Mouse (Mus musculus) spleen, adult 18-20 months (tissue): ENCODE results near the gene Tmem251.

Experiments used
- DNase-seq, 2 experiments: peaks; one replicate each; pipeline ENCODE4 v3.0.0; 2022; ENCODE audit warnings: mixed read lengths in 2 of 2

The Tmem251 gene

DNA sequence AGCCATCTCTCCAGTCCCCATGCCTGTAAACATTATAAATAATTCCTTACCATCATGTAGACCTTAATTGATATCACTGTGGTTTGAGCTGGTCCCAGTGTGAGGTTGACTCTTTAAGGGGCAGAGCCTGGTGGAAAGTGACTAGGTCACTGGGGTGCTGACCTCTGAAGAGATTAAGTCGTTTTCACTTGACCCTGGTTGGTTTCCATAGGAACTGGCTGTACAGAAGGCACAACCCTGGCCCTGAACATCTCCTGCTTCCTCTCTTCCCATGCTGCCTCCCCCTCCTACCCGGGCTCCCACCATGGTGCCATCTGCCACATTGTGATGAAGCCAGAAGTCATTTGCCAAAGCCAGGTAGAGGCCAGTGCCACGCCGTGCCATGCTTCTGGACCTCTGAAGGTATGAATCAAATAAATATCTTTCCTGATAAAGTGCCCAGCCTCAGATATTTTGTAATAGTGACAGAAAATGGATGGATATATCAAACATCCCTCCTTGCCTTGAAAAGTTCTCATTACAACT is 32.6 kb upstream of the Tmem251 start:
- no peak for DNase-seq

GRCm38 (mm10) chr12:102713153-102713865 is 30.3 kb upstream of the Tmem251 start:
- no peak for DNase-seq

DNA sequence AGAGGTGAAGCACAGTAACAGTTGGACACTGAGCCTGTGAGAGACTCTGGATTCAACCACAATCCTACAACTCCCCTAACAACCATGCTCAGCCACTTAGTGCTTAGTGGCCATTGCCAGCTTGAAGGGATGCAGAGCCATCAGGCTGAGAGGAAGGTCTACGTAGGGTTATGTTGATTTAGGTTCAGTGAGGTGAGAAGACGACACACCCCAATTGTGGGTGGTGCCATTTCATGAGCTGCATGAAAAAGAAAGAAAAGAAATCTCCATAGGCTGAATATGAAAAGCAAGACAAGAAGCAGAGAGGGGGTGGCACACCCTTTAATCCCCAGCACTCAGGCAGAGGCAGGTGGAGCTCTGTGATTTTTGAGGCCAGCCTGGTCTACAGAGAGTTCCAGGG is 29.4 kb upstream of the Tmem251 start:
- no peak for DNase-seq

GRCm38 (mm10) chr12:102714654-102715395 is 28.7 kb upstream of the Tmem251 start:
- no peak for DNase-seq

DNA sequence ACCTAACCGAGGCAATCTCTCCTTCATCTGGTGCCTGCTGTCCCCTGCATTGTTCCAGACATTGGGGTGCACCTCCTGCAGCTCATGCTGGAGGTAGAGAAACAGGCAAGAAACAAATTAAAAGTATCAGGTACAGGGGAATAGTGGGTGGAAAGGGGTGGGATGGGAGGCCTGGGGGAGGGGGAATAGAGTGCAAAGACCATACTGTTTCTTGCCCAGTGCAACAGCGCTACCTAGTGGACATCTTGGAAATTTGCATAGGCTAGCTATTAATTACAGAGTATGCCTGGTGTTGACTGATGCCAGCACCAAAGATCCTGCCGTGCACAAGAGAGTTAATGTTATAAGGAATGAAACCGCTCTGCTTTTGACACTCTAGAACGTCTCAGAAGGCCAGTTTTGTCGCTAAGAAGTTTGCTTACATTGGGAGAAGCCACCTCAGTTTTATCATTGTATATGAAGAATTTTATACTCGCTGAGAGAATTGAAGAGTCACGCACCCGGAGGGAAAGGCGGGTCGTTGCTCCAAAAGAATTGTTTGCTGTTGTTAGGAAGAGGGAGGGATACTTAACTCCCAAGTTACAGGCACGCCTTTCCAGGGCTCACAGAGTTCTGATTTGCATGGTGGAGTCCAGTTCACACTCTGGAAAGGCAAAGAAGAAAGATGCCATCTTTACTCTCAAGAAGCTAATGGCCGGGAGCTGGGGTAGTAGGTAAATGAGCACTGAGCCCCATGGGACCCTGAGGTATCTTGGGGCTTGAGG is 23.8 kb upstream of the Tmem251 start:
- DNase-seq = peak in 1 of 2 experiments; percentile 29

DNA sequence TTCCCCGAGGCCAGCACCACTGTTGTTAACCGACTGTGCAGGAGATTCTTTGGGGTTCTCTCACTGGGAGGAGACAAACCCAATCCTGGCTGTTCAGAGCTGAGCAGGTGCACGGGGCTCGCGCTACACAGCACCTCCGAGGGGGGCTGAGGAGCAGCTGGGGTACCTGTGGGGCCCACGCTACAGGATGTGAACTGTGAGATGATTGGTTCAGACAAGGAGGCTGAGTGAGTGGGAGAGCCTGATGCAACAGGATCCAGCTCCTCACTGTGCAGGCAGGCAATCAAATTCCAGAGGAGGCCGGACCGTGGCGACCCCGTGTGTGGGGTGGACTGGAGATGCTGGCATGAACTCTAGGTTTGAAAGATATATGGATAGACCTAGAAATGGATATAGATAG is 21.1 kb upstream of the Tmem251 start:
- DNase-seq = no peak

DNA sequence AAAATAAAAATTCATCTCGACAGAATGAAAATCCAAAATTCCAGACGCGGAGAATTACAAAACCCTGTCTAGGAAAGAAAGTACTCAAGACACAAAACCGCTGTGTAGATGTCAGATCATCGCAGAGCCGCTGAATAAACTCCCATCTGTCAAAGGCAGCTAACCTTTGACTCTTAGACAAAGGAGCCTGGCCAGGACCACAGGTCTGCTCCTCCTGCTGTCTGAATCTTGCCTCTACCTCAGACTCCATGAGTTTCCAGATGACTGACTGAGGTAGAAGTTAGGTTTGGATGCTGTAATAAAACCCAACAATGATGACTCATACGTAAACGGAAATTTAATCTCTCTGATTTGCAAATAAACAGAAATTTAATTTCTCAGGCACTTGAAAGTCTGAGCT is 20.6 kb upstream of the Tmem251 start:
- no peak for DNase-seq

GRCm38 (mm10) chr12:102723861-102724260 is 19.7 kb upstream of the Tmem251 start:
- DNase-seq = no peak

- DNase-seq = no peak
Measured at GRCm38 (mm10) chr12:102725146-102725545, 18.4 kb upstream of the Tmem251 start.

DNA sequence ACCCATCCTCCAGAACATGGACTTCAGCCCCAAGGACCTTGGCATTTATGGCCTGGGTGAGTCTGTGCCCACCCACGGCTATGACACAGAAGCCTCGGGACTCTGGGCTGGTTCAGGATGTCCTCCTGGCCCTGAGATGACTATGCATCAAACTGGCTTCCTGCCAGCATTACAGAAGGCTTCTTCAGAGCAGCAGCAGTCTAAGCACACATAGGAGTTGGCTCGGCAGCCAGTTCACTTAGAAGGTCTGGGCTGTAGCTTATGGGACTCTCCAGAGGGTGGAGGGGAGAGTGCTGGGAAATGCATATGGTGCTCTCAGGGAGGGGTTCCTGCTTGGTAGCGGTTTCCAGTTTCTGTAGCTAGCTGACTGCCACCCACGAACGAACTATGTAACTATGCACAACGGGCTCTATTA is 17.8 kb upstream of the Tmem251 start:
- no peak for DNase-seq

- peak; percentile 27 to 32 for DNase-seq
Measured at GRCm38 (mm10) chr12:102729855-102730797, 13.4 kb upstream of the Tmem251 start.

- no peak for DNase-seq
Measured at GRCm38 (mm10) chr12:102730798-102731619, 12.6 kb upstream of the Tmem251 start.

GRCm38 (mm10) chr12:102733381-102733780 is 10.2 kb upstream of the Tmem251 start:
- peak; percentile 22 to 54 for DNase-seq

DNA sequence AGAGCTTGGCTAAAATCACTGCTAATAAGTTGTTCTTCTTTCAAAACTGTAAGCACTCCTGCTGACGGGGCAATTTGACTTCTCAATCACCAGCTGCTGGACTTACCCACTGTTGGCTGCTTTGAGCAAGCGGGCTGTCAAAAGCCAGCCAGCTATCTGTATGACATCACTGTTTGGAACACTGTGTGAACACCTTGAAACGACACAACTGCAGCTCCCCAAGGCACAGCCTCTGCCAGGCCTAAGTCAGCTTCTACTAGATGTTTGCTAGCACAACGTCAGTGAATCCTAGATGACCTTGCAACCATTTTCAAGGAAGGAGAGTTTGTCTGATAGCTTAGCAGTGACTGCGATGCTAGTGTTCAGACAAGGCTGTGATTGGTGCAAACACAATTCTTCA is 4.5 kb upstream of the Tmem251 start:
- no peak for DNase-seq

GRCm38 (mm10) chr12:102740285-102740684 is 3.3 kb upstream of the Tmem251 start:
- DNase-seq = no peak

DNA sequence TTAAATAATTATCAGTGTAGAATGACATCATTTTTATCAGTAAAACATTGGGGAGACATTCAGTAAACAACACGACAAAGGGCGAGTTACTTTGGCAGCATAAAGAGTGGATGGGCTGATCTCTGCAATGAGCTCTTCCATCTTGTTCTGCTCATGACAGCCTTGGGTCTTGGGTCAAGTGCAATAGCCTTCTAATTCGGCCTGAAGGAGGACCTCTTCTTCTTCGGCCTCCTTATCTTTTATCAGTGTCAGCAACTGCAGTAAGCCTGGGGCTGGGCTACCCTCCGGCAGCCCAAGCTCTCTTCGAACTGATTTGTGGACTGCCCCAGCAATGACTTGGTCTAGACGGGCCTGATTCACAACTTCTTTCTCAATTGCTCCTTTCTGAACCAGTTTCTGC is 1.5 kb upstream of the Tmem251 start:
- no peak for DNase-seq

DNA sequence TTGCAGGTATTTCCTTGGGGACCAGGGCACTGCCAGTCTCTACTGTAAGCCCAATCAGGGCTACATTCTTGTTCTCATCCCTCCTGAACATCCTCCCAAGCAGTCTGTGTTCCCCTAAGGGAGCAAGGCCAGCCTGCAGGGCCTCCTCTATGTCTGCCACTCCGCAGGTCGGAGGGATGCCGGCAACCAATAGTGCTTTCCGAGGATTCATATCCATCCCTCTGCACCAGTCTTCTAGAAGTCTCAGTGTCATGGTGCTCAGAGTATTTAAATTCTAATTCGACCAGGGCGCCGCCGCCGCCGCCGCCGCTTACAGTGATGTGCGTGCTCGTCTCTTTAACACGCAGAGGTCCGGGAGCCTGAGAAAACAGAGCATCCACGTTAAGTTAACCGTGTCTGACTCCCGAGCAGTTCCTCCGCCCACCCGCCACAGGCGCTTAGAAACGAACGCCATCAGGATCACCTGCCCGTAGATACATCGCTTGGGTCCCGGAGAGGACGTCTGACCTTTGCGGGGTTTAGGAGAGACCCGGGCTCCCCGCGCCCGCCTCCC is 450 bp upstream of the Tmem251 start:
- DNase-seq = no peak

GRCm38 (mm10) chr12:102744839-102745238 is 1.3 kb downstream of the Tmem251 start:
- DNase-seq = no peak

GRCm38 (mm10) chr12:102748256-102748655 is 4.7 kb downstream of the Tmem251 start:
- DNase-seq = no peak

DNA sequence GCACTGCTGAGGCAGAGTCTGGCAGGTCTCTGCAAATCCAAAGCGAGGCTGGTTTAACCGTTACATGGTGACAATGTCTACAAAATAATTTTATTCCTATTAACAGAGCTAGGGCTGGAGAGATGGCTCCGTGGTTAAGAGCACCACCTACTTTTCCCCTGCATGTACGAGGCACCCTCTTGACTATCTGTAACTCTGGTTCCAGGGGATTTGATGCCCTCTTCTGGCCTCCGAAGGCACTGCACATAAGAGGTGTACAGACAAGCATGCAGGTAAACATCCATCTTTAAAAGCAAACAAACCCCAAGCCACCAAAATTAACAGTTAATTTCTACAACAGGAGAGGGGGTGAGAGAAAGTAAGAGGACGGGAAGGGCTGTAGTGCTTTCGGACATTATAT is 12.7 kb downstream of the Tmem251 start:
- peak in 1 of 2 experiments; percentile 28 for DNase-seq
